Mouse (Mus musculus) midbrain, embryonic 16.5 days (tissue): ENCODE measurements around the gene Uqcr10. TPM values are rescaled to one million over a fixed set of nuclear protein-coding genes. Genes with fewer than 3 reads are reported as not detected.

Experiments used
- ATAC-seq: fragments of 200-750 bp; cut with Nextera tagmentation; 2 replicates; pipeline ENCODE4 v1.8.0; 2017; ENCODE audit warnings: moderate TSS enrichment
- H3K27ac ChIP-seq: fragments of 300-500 bp; sonication (generic); 2 replicates; pipeline ENCODE4 v1.5.1; 2014; ENCODE audit warnings: mild to moderate bottlenecking, low read length, mixed read lengths
- H3K27me3 ChIP-seq: fragments of 300-500 bp; sonication (generic); 2 replicates; pipeline ENCODE4 v1.6.1; 2014; ENCODE audit warnings: low read depth, low read length, mixed read lengths; ENCODE audit not compliant: control insufficient read depth, insufficient read depth
- H3K36me3 ChIP-seq: fragments of 300-500 bp; sonication (generic); 2 replicates; pipeline ENCODE4 v1.6.1; 2014; ENCODE audit warnings: mild to moderate bottlenecking, low read length, moderate library complexity, mixed read lengths; ENCODE audit not compliant: control insufficient read depth, insufficient read depth
- H3K4me1 ChIP-seq: fragments of 300-500 bp; sonication (generic); 2 replicates; pipeline ENCODE4 v1.6.1; 2014; ENCODE audit warnings: mild to moderate bottlenecking, low read length, mixed read lengths; ENCODE audit not compliant: control insufficient read depth, insufficient read depth
- H3K4me2 ChIP-seq: fragments of 300-500 bp; sonication (generic); 2 replicates; pipeline ENCODE4 v1.6.1; 2014; ENCODE audit warnings: mild to moderate bottlenecking, low read length, mixed read lengths
- H3K4me3 ChIP-seq: fragments of 300-500 bp; sonication (generic); 2 replicates; pipeline ENCODE4 v1.5.1; 2014; ENCODE audit warnings: low read depth, mild to moderate bottlenecking, low read length, moderate library complexity, mixed read lengths
- H3K9ac ChIP-seq: fragments of 300-500 bp; sonication (generic); 2 replicates; pipeline ENCODE4 v1.6.1; 2014; ENCODE audit warnings: low read depth, low read length, mixed read lengths
- H3K9me3 ChIP-seq: fragments of 300-500 bp; sonication (generic); replicated peaks from 2 replicates; pipeline ENCODE4 v1.6.1; 2014; ENCODE audit warnings: mild to moderate bottlenecking, low read length, mixed read lengths; ENCODE audit not compliant: control insufficient read depth, poor library complexity, severe bottlenecking
- WGBS: fragments of 180-500 bp; shearing (Covaris S2); extraction: QIAGEN DNeasy Blood & Tissue Kit; methylation state at CpG from one replicate; pipeline ENCODE4 v1.1.7; 2014; 5-methylcytosine and 5-hydroxymethylcytosine counted together
- polyA plus RNA-seq: library from polyadenylated mRNA; unstranded; fragments of >200 nt; fragmentation: Nextera tagmentation; extraction: Ambion mirVana; gene quantifications from 2 replicates; pipeline ENCODE4 v1.2.1, GENCODE M21; 2015

The Uqcr10 gene
- polyA plus RNA-seq, 1 experiment from 2014 or later: 569 TPM

GRCm38 (mm10) chr11:4737682-4738081 is 33.5 kb upstream of the Uqcr10 start:
- H3K4me2 ChIP-seq: no peak overlapping the region
- no peaks in the 10 kb centered on the region for H3K36me3 ChIP-seq
- H3K27me3 ChIP-seq: peaks cover 2% of the 10 kb centered on the region
- H3K9me3 ChIP-seq: no peaks in the 10 kb centered on the region
- peaks cover 4% of the 10 kb centered on the region for H3K4me1 ChIP-seq
- no peak overlapping the region for H3K27ac ChIP-seq
- 82% methylated on average over 10 of the region's 10 CpGs for WGBS
- no peak for ATAC-seq
- H3K4me3 ChIP-seq: no peak overlapping the region
- H3K9ac ChIP-seq: no peak overlapping the region

- ATAC-seq: no peak
- H3K4me1 ChIP-seq: peaks cover 4% of the 10 kb centered on the region
- no peaks in the 10 kb centered on the region for H3K9me3 ChIP-seq
- H3K4me2 ChIP-seq: no peak overlapping the region
- no peak overlapping the region for H3K27ac ChIP-seq
- no peak overlapping the region for H3K4me3 ChIP-seq
- H3K36me3 ChIP-seq: no peaks in the 10 kb centered on the region
- 48% methylated on average over 6 of the region's 6 CpGs for WGBS
- H3K9ac ChIP-seq: no peak overlapping the region
- H3K27me3 ChIP-seq: peaks cover 2% of the 10 kb centered on the region
Observed at GRCm38 (mm10) chr11:4736355-4736754, 32.2 kb upstream of the Uqcr10 start.

DNA sequence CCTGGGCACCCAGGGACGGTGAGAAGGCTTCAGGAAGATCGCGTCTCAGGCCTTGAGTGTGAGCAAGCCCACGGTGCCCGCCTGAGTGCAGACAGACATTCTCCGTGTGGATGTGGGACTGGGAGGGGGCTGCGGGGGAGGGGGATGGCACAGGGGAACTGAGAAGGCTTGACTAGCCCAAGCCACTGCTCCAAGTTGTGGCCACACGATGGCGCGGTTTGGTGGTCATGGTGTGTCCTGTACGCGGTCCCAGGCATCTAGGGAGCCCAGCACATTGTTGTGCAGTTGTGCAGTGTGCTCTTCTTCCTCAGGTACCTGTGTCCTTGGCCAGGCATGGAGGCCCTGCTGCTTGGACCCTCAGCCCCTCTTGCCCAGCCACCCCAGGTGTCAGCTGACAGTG is 30.0 kb upstream of the Uqcr10 start:
- H3K4me2 ChIP-seq: no peak overlapping the region
- 40% methylated on average over 12 of the region's 12 CpGs for WGBS
- H3K9me3 ChIP-seq: no peaks in the 10 kb centered on the region
- H3K36me3 ChIP-seq: no peaks in the 10 kb centered on the region
- no peak overlapping the region for H3K27ac ChIP-seq
- H3K4me1 ChIP-seq: peaks cover 7% of the 10 kb centered on the region
- no peaks in the 10 kb centered on the region for H3K27me3 ChIP-seq
- ATAC-seq: 0 out of 2 replicates have a peak, but pooled peaks have one; percentile 11
- no peak overlapping the region for H3K4me3 ChIP-seq
- no peak overlapping the region for H3K9ac ChIP-seq

GRCm38 (mm10) chr11:4731781-4732180 is 27.6 kb upstream of the Uqcr10 start:
- 71% methylated on average over 7 of the region's 7 CpGs for WGBS
- Histone ChIP-seq H3K9me3 (no peaks in the 10 kb centered on the region), H3K4me1 (peaks cover 3% of the 10 kb centered on the region; the same call in 1 of the 2 replicates), H3K4me2 (no peak overlapping the region), H3K27ac (no peak overlapping the region), H3K36me3 (no peaks in the 10 kb centered on the region), H3K27me3 (no peaks in the 10 kb centered on the region), H3K4me3 (no peak overlapping the region), H3K9ac (no peak overlapping the region)
- ATAC-seq: no peak

GRCm38 (mm10) chr11:4730913-4731312 is 26.8 kb upstream of the Uqcr10 start:
- Histone ChIP-seq H3K27ac (no peak overlapping the region), H3K9ac (no peak overlapping the region), H3K4me3 (no peak overlapping the region), H3K27me3 (no peaks in the 10 kb centered on the region), H3K36me3 (no peaks in the 10 kb centered on the region), H3K9me3 (no peaks in the 10 kb centered on the region), H3K4me2 (no peak overlapping the region), H3K4me1 (peaks cover 3% of the 10 kb centered on the region; the same call in 1 of the 2 replicates)
- ATAC-seq: no peak
- WGBS: 86% methylated on average over 5 of the region's 5 CpGs

DNA sequence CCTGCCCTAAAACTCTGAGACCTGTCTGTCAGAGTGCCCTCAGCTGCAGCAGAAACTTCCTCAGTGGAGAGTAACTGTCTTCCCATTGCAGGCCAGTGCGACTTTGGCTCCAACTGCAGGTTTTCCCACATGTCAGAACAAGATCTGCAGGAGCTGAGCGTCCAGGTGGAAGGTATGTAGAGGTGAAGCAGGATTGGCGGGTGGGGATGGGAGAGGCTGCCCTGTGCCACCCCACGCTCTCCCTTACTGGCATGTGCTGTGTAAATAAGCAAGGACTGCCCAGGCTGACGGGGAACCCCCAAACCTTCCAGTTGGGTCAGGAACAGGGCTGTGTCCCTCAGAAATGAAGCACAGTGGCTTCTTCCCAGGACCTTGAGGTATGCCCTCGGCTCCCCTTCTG is 26.0 kb upstream of the Uqcr10 start:
- H3K9ac ChIP-seq: no peak overlapping the region
- H3K4me1 ChIP-seq: peaks cover 3% of the 10 kb centered on the region; the same call in 1 of the 2 replicates
- no peaks in the 10 kb centered on the region for H3K27me3 ChIP-seq
- no peak overlapping the region for H3K4me2 ChIP-seq
- no peaks in the 10 kb centered on the region for H3K36me3 ChIP-seq
- no peak overlapping the region for H3K27ac ChIP-seq
- 85% methylated on average over 6 of the region's 6 CpGs for WGBS
- H3K4me3 ChIP-seq: no peak overlapping the region
- no peak for ATAC-seq
- H3K9me3 ChIP-seq: no peaks in the 10 kb centered on the region

GRCm38 (mm10) chr11:4729603-4730002 is 25.5 kb upstream of the Uqcr10 start:
- Histone ChIP-seq H3K4me1 (peaks cover 3% of the 10 kb centered on the region; the same call in 1 of the 2 replicates), H3K9me3 (no peaks in the 10 kb centered on the region), H3K4me3 (no peak overlapping the region), H3K36me3 (no peaks in the 10 kb centered on the region), H3K27ac (no peak overlapping the region), H3K9ac (no peak overlapping the region), H3K4me2 (no peak overlapping the region), H3K27me3 (no peaks in the 10 kb centered on the region)
- no peak for ATAC-seq
- 60% methylated on average over 12 of the region's 12 CpGs for WGBS

DNA sequence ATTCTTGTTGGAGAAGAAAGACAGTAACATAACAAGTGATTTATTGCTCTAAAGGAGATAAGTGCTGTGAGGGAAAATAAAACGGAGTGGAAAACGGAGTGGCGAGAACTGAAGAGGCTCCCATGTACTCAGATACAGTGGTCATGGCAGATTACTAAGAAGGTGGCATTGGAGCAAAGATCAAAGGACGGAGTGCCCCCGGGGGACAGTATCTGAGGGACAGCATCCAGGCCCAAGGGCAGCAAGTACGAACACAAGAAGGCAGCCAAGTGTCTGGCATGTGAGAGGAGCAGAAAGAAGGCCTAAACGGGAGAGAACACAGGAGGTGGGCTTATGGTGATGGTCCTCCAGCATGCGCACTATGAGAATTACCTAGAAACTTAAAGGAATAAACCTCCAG is 17.6 kb upstream of the Uqcr10 start:
- no peak for ATAC-seq
- Histone ChIP-seq H3K9me3 (no peaks in the 10 kb centered on the region), H3K36me3 (no peaks in the 10 kb centered on the region), H3K4me3 (no peak overlapping the region), H3K4me2 (no peak overlapping the region), H3K9ac (no peak overlapping the region), H3K4me1 (no peaks in the 10 kb centered on the region; the same call in 1 of the 2 replicates), H3K27me3 (no peaks in the 10 kb centered on the region), H3K27ac (no peak overlapping the region)
- 78% methylated on average over 8 of the region's 8 CpGs for WGBS

DNA sequence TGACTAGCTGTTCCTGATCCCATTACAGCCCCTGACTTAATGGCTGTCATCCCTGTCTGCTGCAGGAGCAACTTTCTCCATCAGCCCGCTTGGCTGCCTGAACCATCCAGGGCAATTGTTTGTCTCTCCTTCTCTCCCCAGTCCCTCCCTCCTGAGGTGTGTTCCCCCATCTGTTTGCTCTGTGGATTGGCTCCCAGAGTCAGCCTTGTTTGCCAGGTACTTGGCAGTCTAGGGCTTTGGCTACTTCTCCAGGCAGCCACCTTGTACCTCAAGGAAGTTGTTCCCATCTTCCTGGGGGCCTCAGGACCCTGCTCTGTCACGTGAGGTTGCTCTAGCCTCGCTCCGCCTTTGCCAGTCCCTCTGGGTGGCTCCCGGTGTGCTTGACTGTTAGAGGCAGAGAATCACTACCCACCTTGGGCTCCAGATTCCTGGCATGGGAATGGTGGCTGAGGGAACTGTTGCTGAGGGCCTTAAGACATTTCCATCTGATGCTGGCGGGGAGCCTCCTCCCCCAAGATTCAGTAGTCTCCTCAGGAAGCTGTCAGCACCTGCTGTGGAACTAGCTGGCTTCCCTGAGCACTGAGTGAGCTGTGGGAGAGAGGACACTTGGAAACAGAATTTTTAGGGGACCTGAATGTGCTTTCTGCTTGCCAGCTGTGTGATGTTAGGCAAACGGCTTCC is 16.9 kb upstream of the Uqcr10 start:
- no peak for ATAC-seq
- Histone ChIP-seq H3K4me1 (no peaks in the 10 kb centered on the region; the same call in 1 of the 2 replicates), H3K9me3 (no peaks in the 10 kb centered on the region), H3K4me3 (no peak overlapping the region), H3K9ac (no peak overlapping the region), H3K4me2 (no peak overlapping the region), H3K27me3 (no peaks in the 10 kb centered on the region), H3K36me3 (no peaks in the 10 kb centered on the region), H3K27ac (no peak overlapping the region)
- WGBS: 54% methylated on average over 7 of the region's 7 CpGs
